Mouse (Mus musculus) lung, embryonic 16.5 days (tissue): ENCODE results near the gene Ssbp3. TPM values are rescaled to one million over a fixed set of nuclear protein-coding genes. Genes with fewer than 3 reads are reported as not detected.

ENCODE experiments used
- ATAC-seq: fragments of 200-750 bp; cut with Nextera tagmentation; 2 replicates; pipeline ENCODE4 v1.8.0; 2017; ENCODE audit warnings: low read depth, mild to moderate bottlenecking, moderate library complexity
- H3K27ac ChIP-seq: fragments of 300-500 bp; sonication (generic); 2 replicates; pipeline ENCODE4 v1.5.1; 2014; ENCODE audit warnings: mild to moderate bottlenecking, control low read depth, low read length
- H3K27me3 ChIP-seq: fragments of 300-500 bp; sonication (generic); 2 replicates; pipeline ENCODE4 v1.6.1; 2014; ENCODE audit warnings: low read depth, low read length, mixed read lengths; ENCODE audit not compliant: control insufficient read depth, insufficient read depth
- H3K36me3 ChIP-seq: fragments of 300-500 bp; sonication (generic); 2 replicates; pipeline ENCODE4 v1.6.1; 2014; ENCODE audit warnings: low read length; ENCODE audit not compliant: control insufficient read depth, insufficient read depth
- H3K4me1 ChIP-seq: fragments of 300-500 bp; sonication (generic); replicated peaks from 2 replicates; pipeline ENCODE4 v1.6.1; 2014; ENCODE audit warnings: low read length, mixed read lengths; ENCODE audit not compliant: control insufficient read depth, insufficient read depth
- H3K4me2 ChIP-seq: fragments of 300-500 bp; sonication (generic); 2 replicates; pipeline ENCODE4 v1.6.1; 2014; ENCODE audit warnings: low read depth, low read length, control low read depth
- H3K4me3 ChIP-seq: fragments of 300-500 bp; sonication (generic); 2 replicates; pipeline ENCODE4 v1.5.1; 2014; ENCODE audit warnings: mild to moderate bottlenecking, low read length, control low read depth
- H3K9ac ChIP-seq: fragments of 300-500 bp; sonication (generic); 2 replicates; pipeline ENCODE4 v1.6.1; 2014; ENCODE audit warnings: low read length, control low read depth
- H3K9me3 ChIP-seq: fragments of 300-500 bp; sonication (generic); 2 replicates; pipeline ENCODE4 v1.6.1; 2016; ENCODE audit warnings: low read length; ENCODE audit not compliant: control insufficient read depth
- WGBS: fragments of 180-500 bp; shearing (Covaris S2); extraction: QIAGEN DNeasy Blood & Tissue Kit; methylation state at CpG from one replicate; pipeline ENCODE4 v1.1.7; 2014; 5-methylcytosine and 5-hydroxymethylcytosine counted together
- polyA plus RNA-seq: library from polyadenylated mRNA; unstranded; fragments of >200 nt; fragmentation: Nextera tagmentation; extraction: Ambion mirVana; gene quantifications from 2 replicates; pipeline ENCODE4 v1.2.1, GENCODE M21; 2015

Gene Ssbp3
- polyA plus RNA-seq, 1 experiment from 2014 or later: 61.7 TPM

DNA sequence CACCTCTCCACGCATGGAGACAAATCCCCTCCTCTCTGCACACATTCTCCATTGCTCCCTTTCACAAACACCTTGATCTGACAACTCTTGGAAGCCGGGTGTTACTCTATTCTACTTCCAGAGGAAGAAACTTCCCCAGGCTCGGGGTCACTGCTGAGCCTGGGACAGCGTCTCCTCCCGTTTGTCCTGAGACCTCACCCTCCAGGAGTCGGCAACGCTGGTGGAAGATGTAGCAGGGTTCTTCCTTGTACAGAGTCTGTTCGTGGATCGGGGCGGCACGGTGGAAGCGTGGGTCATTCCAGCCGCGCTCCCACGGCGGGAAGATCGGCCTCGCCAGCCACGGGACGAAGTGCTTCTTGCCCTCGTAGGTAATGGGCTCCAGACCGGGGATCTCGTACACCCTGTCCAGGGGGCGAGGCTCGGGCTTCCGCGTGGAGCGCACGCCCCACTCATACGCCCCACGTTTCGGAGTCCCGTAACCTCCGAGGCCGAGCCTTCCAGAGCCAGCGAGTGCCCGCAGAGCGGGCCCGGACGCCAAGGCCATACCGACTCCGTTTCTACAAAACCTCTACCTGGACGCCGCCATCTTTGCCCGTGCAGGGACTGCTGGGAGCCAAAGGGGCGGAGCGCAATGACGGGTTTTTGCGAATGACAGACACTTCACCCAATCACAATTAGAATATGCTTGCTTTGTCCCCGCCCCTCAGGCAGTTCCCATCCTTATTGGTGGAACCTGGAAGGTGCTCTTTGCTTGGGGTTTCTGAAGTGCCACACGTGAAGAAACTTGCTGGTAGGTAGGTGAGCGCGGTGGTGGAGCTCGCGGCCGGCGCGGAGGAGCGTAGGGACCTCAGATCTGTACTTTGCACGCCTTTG, 156.0 kb downstream of the Ssbp3 start, which contains the start of the genes Mrpl37 and Cyb5rl:
Gene Mrpl37 (minus strand): TSS at position 617 of the 873 bp plus-strand sequence.
Gene Cyb5rl (plus strand): TSS at position 737 of the 873 bp plus-strand sequence.
- Histone ChIP-seq H3K27me3 (no peaks in the 10 kb centered on the region), H3K36me3 (peaks cover 20% of the 10 kb centered on the region)

DNA sequence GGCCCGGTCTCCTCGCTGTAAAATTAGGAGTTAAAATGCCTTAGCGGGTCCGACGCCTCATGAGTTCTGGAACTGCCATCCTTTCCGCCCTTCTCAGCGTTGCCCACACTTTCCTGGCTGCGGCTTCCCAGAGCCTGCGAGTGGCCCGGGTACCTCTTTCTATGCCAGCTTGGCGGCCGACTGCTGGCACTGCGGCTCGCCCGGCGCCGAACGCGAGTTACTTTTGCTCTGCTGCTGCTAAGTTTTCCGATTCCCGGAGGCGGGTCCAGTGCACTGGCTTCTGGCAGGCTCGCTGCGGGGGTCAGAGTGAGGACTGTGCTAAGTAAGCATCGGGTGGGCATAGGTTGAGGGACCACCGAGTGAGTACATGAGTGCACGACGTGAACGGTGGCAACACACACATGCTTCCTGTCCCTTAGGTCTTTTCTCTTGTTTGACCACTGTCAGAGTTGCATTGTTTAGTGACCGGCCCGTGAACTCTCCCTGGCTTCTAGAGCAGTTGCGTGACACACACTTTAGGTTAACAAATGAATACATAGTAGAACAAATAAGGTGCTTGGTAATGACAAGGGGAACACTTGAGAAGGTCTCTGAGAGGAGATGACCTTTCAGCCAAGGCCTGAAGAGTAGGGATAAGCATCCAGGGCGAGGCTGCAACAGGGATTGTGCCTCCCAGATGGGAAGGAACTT, 156.8 kb downstream of the Ssbp3 start:
- 2% methylated on average over 33 of the region's 33 CpGs for WGBS
- H3K36me3 ChIP-seq: peaks cover 14% of the 10 kb centered on the region; the same call in 1 of the 2 replicates
- peak overlapping the region; percentile 75 for H3K4me3 ChIP-seq
- H3K4me2 ChIP-seq: peak overlapping the region; percentile 92
- no peaks in the 10 kb centered on the region for H3K27me3 ChIP-seq
- ATAC-seq: peak; percentile 41
- peak overlapping the region; percentile 37 for H3K27ac ChIP-seq
- peak overlapping the region; percentile 68 for H3K9ac ChIP-seq
- peaks cover 12% of the 10 kb centered on the region for H3K4me1 ChIP-seq
- H3K9me3 ChIP-seq: no peaks in the 10 kb centered on the region

More for the DNA sequence above, 156.0 kb downstream of the Ssbp3 start, which contains the start of the genes Mrpl37 and Cyb5rl:
- ATAC-seq: peak; percentile 100
- H3K4me1 ChIP-seq: peaks cover 12% of the 10 kb centered on the region
- H3K9me3 ChIP-seq: no peaks in the 10 kb centered on the region
- H3K9ac ChIP-seq: peak within 1 kb of the TSS; percentile 90
- H3K27ac ChIP-seq: peak within 1 kb of the TSS; percentile 37
- peak within 1 kb of the TSS; percentile 92 for H3K4me2 ChIP-seq
- H3K4me3 ChIP-seq: peak within 1 kb of the TSS; percentile 75
- WGBS: under 1% methylated on average over 60 of the region's 60 CpGs

DNA sequence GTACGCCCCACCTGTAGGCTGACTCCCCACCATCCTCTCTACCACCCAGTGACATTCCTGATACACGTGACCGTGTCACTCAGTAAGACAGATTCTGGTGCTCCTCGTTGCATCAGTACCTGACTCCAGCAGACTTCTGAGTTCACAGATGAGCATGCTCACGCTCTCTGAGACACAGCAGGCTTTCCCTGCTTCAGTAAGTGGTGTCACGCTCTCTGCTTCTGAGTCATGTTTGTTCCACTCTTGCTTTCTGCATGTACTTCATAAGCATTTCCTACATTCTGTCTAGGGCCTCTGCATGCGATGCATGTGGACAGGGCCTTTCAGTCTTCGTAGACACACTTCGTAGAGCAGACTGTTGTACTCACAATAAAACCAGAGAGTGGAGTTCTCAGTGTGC, 161.8 kb downstream of the Ssbp3 start:
- Histone ChIP-seq H3K4me3 (no peak overlapping the region), H3K9me3 (no peaks in the 10 kb centered on the region), H3K36me3 (no peaks in the 10 kb centered on the region), H3K4me2 (no peak overlapping the region), H3K27ac (no peak overlapping the region), H3K27me3 (no peaks in the 10 kb centered on the region), H3K4me1 (peaks cover 4% of the 10 kb centered on the region), H3K9ac (no peak overlapping the region)
- ATAC-seq: no peak
- WGBS: 79% methylated on average over 9 of the region's 9 CpGs

DNA sequence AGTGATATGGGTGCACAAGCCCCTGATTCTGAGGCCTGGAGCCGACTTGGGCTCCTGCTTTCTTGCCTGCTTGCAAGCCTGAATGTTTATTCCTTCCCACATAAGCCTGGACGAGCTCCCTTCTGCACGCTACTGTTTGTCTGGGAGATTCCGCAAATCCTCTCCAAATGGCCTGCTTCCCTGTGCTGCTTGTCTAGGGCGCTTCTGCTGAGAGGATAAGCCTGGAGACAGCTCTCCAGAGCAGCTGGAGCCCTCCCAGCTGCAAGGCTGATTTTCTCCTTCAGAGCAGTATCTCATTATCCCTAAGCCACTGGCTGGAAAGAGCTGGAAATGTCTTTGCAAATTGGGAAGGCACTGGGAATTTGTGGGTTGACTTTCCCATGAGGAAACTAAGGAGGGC, 165.0 kb downstream of the Ssbp3 start:
- H3K27ac ChIP-seq: no peak overlapping the region
- no peaks in the 10 kb centered on the region for H3K4me1 ChIP-seq
- H3K4me3 ChIP-seq: no peak overlapping the region
- no peaks in the 10 kb centered on the region for H3K9me3 ChIP-seq
- no peak for ATAC-seq
- H3K4me2 ChIP-seq: no peak overlapping the region
- H3K36me3 ChIP-seq: no peaks in the 10 kb centered on the region
- H3K9ac ChIP-seq: no peak overlapping the region
- 66% methylated on average over 5 of the region's 5 CpGs for WGBS
- no peaks in the 10 kb centered on the region for H3K27me3 ChIP-seq

DNA sequence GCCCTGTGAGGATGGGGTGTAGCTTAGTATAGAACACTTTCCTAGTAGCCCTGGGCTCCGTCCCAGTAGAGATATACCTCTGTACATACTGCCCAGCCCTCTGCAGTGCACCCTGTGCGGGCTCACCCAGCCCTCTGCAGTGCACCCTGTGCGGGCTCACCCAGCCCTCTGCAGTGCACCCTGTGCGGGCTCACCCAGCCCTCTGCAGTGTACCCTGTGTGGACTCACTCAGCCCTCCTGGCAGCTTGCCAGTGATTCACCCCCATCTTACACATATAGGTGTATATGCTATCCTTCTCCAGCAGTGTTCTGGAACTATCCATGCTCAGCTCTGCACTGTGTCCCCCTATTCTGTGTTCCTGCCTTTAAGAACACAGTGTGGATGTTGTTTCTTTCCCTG, 168.4 kb downstream of the Ssbp3 start:
- Histone ChIP-seq H3K9ac (no peak overlapping the region), H3K9me3 (no peaks in the 10 kb centered on the region), H3K4me1 (no peaks in the 10 kb centered on the region), H3K4me2 (no peak overlapping the region), H3K36me3 (no peaks in the 10 kb centered on the region), H3K4me3 (no peak overlapping the region), H3K27me3 (no peaks in the 10 kb centered on the region), H3K27ac (no peak overlapping the region)
- no peak for ATAC-seq
- 78% methylated on average over 4 of the region's 4 CpGs for WGBS

DNA sequence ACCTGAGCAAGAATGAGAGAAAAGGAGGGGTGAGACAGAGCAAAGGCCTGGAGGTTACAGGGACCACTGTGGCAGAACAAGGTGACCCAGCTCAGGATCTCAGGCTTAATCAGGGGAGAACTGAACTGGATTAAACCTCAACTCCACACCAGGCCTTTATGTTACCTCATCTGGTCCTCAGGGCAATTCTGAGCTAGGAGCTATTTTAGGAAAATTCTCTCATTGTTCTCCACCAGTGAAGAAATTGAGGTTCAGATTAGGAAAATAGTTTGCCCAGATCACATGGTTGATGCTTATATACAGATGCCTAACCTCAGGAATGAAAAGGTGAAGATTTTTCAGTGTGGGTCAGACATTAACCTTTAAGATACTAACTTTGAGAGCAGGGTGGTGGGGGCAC, 169.2 kb downstream of the Ssbp3 start:
- Histone ChIP-seq H3K36me3 (no peaks in the 10 kb centered on the region), H3K9ac (no peak overlapping the region), H3K4me1 (peaks cover 4% of the 10 kb centered on the region), H3K4me3 (no peak overlapping the region), H3K27me3 (no peaks in the 10 kb centered on the region), H3K27ac (no peak overlapping the region), H3K9me3 (no peaks in the 10 kb centered on the region), H3K4me2 (no peak overlapping the region)
- ATAC-seq: no peak

DNA sequence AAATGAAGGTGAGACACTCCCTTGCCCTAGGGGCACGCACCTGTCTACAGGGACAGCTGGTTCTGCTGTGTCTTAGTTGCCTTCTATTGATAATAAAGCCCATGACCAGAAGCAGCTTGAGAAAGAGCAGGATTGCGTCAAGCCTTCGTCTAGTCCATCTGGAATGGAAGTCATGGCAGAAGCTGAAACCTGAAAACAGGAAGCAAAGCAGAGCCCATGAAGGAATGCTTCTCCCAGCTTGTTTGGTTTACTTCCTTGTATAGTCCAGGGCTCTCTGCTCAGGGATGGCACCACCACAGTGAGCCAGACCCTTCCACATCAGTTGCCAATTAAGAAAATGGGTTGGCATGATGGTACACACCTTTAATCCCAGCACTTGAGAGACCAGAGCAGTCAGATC, 171.7 kb downstream of the Ssbp3 start:
- ATAC-seq: no peak
- H3K9me3 ChIP-seq: no peaks in the 10 kb centered on the region
- 88% methylated on average over 3 of the region's 3 CpGs for WGBS

DNA sequence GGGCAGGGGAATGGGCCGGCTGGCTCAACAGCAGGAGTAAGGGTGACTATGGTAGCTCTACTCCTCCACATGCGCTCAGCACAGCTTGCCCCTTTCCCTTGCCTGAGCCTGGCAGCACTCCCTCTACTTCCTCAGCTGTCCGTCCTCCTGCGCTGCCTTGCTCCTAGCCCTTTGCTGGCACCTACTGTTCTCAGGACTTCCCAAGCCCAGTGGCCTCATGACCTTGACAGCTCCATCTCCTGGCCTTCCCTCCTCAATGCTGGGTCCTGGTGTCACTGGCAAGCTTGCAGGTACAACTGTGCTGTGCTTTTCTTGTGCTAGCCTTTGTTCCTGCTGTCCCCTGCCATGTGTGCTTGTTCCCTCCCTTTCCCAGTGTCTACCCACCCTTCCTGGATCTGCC, 172.6 kb downstream of the Ssbp3 start:
- ATAC-seq: no peak
- H3K27ac ChIP-seq: no peak overlapping the region
- H3K4me2 ChIP-seq: no peak overlapping the region
- H3K36me3 ChIP-seq: no peaks in the 10 kb centered on the region
- H3K9me3 ChIP-seq: no peaks in the 10 kb centered on the region
- 74% methylated on average over 4 of the region's 4 CpGs for WGBS
- no peaks in the 10 kb centered on the region for H3K27me3 ChIP-seq
- no peak overlapping the region for H3K4me3 ChIP-seq
- H3K9ac ChIP-seq: no peak overlapping the region
- H3K4me1 ChIP-seq: peaks cover 5% of the 10 kb centered on the region

More for the DNA sequence above, 171.7 kb downstream of the Ssbp3 start:
- Histone ChIP-seq H3K9ac (no peak overlapping the region), H3K36me3 (no peaks in the 10 kb centered on the region), H3K27ac (no peak overlapping the region), H3K4me3 (no peak overlapping the region), H3K27me3 (no peaks in the 10 kb centered on the region), H3K4me2 (no peak overlapping the region), H3K4me1 (peaks cover 5% of the 10 kb centered on the region)

DNA sequence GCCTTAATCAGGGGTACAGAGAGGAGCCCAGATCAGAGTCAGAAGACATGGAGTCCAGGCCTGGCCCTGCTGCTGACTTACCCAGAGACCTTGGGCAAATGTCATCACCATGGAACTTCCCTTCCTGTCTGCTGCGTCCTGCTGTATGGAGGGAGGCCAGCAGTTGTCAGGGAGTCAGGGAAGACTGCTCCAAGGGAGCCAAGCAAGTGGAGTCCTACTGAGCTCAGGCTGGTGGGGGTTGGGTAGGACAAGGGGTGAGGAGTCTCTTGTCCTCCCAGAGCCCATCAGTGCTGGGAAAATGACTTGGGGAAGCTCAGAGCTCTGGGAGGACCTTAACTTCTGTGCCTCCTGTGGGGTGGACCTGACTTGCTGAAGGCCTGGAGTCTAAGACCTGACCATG, 173.8 kb downstream of the Ssbp3 start:
- WGBS: 27% methylated on average over 1 of the region's 1 CpGs
- no peaks in the 10 kb centered on the region for H3K27me3 ChIP-seq
- H3K4me2 ChIP-seq: no peak overlapping the region
- H3K9ac ChIP-seq: no peak overlapping the region
- peaks cover 5% of the 10 kb centered on the region for H3K4me1 ChIP-seq
- H3K36me3 ChIP-seq: no peaks in the 10 kb centered on the region
- H3K9me3 ChIP-seq: no peaks in the 10 kb centered on the region
- no peak for ATAC-seq
- no peak overlapping the region for H3K27ac ChIP-seq
- no peak overlapping the region for H3K4me3 ChIP-seq
